Mouse (Mus musculus) liver, embryonic 16.5 days (tissue): Measurements from ENCODE around the gene Birc6. TPM values are rescaled to one million over a fixed set of nuclear protein-coding genes. Genes with fewer than 3 reads are reported as not detected.
A peak's percentile ranks its signal among the peaks of the same experiment; 100 is the strongest.

Experiments used
- ATAC-seq: fragments of 200-750 bp; cut with Nextera tagmentation; 2 replicates; pipeline ENCODE4 v1.8.0; 2017; ENCODE audit warnings: low read depth, mild to moderate bottlenecking, moderate number of reproducible peaks, moderate library complexity
- H3K27ac ChIP-seq: fragments of 300-500 bp; sonication (generic); 2 replicates; pipeline ENCODE4 v1.5.1; 2014; ENCODE audit warnings: mild to moderate bottlenecking, low read length
- H3K27me3 ChIP-seq: fragments of 300-500 bp; sonication (generic); 2 replicates; pipeline ENCODE4 v1.6.1; 2014; ENCODE audit warnings: low read depth, low read length, mixed read lengths; ENCODE audit not compliant: control insufficient read depth, insufficient read depth
- H3K36me3 ChIP-seq: fragments of 300-500 bp; sonication (generic); 2 replicates; pipeline ENCODE4 v1.6.1; 2014; ENCODE audit warnings: mild to moderate bottlenecking; ENCODE audit not compliant: control insufficient read depth, insufficient read depth
- H3K4me1 ChIP-seq: fragments of 300-500 bp; sonication (generic); 2 replicates; pipeline ENCODE4 v1.6.1; 2014; ENCODE audit warnings: low read depth, low read length, mixed read lengths; ENCODE audit not compliant: control insufficient read depth
- H3K4me2 ChIP-seq: fragments of 300-500 bp; sonication (generic); 2 replicates; pipeline ENCODE4 v1.6.1; 2014; ENCODE audit warnings: low read depth, low read length, mixed read lengths
- H3K4me3 ChIP-seq: fragments of 300-500 bp; sonication (generic); 2 replicates; pipeline ENCODE4 v1.5.1; 2014; ENCODE audit warnings: low read depth, mild to moderate bottlenecking, low read length
- H3K9ac ChIP-seq: fragments of 300-500 bp; sonication (generic); 2 replicates; pipeline ENCODE4 v1.6.1; 2014; ENCODE audit warnings: low read depth, low read length
- H3K9me3 ChIP-seq: fragments of 300-500 bp; sonication (generic); replicated peaks from 2 replicates; pipeline ENCODE4 v1.6.1; 2016; ENCODE audit warnings: low read length; ENCODE audit not compliant: control insufficient read depth
- WGBS: fragments of 180-500 bp; shearing (Covaris S2); extraction: QIAGEN DNeasy Blood & Tissue Kit; methylation state at CpG from one replicate; pipeline ENCODE4 v1.1.7; 2014; ENCODE audit not compliant: insufficient replicate concordance; 5-methylcytosine and 5-hydroxymethylcytosine counted together
- polyA plus RNA-seq: library from polyadenylated mRNA; unstranded; fragments of >200 nt; fragmentation: Nextera tagmentation; extraction: Ambion mirVana; gene quantifications from 2 replicates; pipeline ENCODE4 v1.2.1, GENCODE M21; 2015

Birc6 gene
- polyA plus RNA-seq, 1 experiment from 2014 or later: 24.4 TPM

GRCm38 (mm10) chr17:74586768-74587167 is 58.7 kb downstream of the Birc6 start:
- no peak overlapping the region for H3K27ac ChIP-seq
- no peak overlapping the region for H3K4me3 ChIP-seq
- H3K4me1 ChIP-seq: no peaks in the 10 kb centered on the region
- no peaks in the 10 kb centered on the region for H3K27me3 ChIP-seq
- H3K9ac ChIP-seq: no peak overlapping the region
- WGBS: 74% methylated on average over 3 of the region's 3 CpGs
- peak; percentile 39; the same call in 1 of the 2 replicates for ATAC-seq
- H3K36me3 ChIP-seq: no peaks in the 10 kb centered on the region; the same call in 1 of the 2 replicates
- no peaks in the 10 kb centered on the region for H3K9me3 ChIP-seq
- H3K4me2 ChIP-seq: no peak overlapping the region

- Histone ChIP-seq H3K27ac (0 out of 2 replicates have a peak overlapping the region, but pooled peaks have one; percentile 39), H3K27me3 (no peaks in the 10 kb centered on the region), H3K4me3 (no peak overlapping the region), H3K4me1 (no peaks in the 10 kb centered on the region), H3K9me3 (no peaks in the 10 kb centered on the region), H3K4me2 (no peak overlapping the region), H3K9ac (no peak overlapping the region), H3K36me3 (peaks cover 11% of the 10 kb centered on the region)
- WGBS: 80% methylated on average over 9 of the region's 9 CpGs
- peak; percentile 85 for ATAC-seq
These were observed 70.8 kb downstream of the Birc6 start for GRCm38 (mm10) chr17:74598908-74599307.

GRCm38 (mm10) chr17:74599396-74599795 is 71.3 kb downstream of the Birc6 start:
- 85% methylated on average over 2 of the region's 2 CpGs for WGBS
- H3K4me2 ChIP-seq: no peak overlapping the region
- H3K27ac ChIP-seq: 0 out of 2 replicates have a peak overlapping the region, but pooled peaks have one; percentile 39
- no peak overlapping the region for H3K9ac ChIP-seq
- ATAC-seq: 0 out of 2 replicates have a peak, but pooled peaks have one; percentile 47
- no peak overlapping the region for H3K4me3 ChIP-seq
- no peaks in the 10 kb centered on the region for H3K4me1 ChIP-seq
- H3K36me3 ChIP-seq: peaks cover 9% of the 10 kb centered on the region
- H3K9me3 ChIP-seq: no peaks in the 10 kb centered on the region
- no peaks in the 10 kb centered on the region for H3K27me3 ChIP-seq

- no peaks in the 10 kb centered on the region for H3K4me1 ChIP-seq
- no peak overlapping the region for H3K4me2 ChIP-seq
- peaks cover 7% of the 10 kb centered on the region for H3K36me3 ChIP-seq
- no peak overlapping the region for H3K4me3 ChIP-seq
- H3K9ac ChIP-seq: no peak overlapping the region
- no peak for ATAC-seq
- no peaks in the 10 kb centered on the region for H3K9me3 ChIP-seq
- no peaks in the 10 kb centered on the region for H3K27me3 ChIP-seq
- 72% methylated on average over 1 of the region's 1 CpGs for WGBS
- H3K27ac ChIP-seq: peak overlapping the region; percentile 62; the same call in 1 of the 2 replicates
These were observed 73.1 kb downstream of the Birc6 start for GRCm38 (mm10) chr17:74601201-74601600.

GRCm38 (mm10) chr17:74630798-74631197 is 102.7 kb downstream of the Birc6 start:
- no peak overlapping the region for H3K9ac ChIP-seq
- 70% methylated on average over 3 of the region's 3 CpGs for WGBS
- no peaks in the 10 kb centered on the region for H3K27me3 ChIP-seq
- H3K9me3 ChIP-seq: no peaks in the 10 kb centered on the region
- no peak overlapping the region for H3K27ac ChIP-seq
- H3K4me2 ChIP-seq: no peak overlapping the region
- no peak for ATAC-seq
- H3K4me3 ChIP-seq: no peak overlapping the region
- H3K36me3 ChIP-seq: peaks cover 17% of the 10 kb centered on the region
- H3K4me1 ChIP-seq: no peaks in the 10 kb centered on the region

- H3K4me2 ChIP-seq: no peak overlapping the region
- H3K9me3 ChIP-seq: no peaks in the 10 kb centered on the region
- H3K36me3 ChIP-seq: peaks cover 18% of the 10 kb centered on the region
- no peaks in the 10 kb centered on the region for H3K4me1 ChIP-seq
- H3K27ac ChIP-seq: no peak overlapping the region
- no peaks in the 10 kb centered on the region for H3K27me3 ChIP-seq
- no peak for ATAC-seq
- H3K9ac ChIP-seq: no peak overlapping the region
- H3K4me3 ChIP-seq: no peak overlapping the region
These were observed 114.3 kb downstream of the Birc6 start for GRCm38 (mm10) chr17:74642445-74642844.

GRCm38 (mm10) chr17:74658362-74658761 is 130.3 kb downstream of the Birc6 start:
- Histone ChIP-seq H3K4me2 (no peak overlapping the region), H3K36me3 (peaks cover 39% of the 10 kb centered on the region), H3K9ac (no peak overlapping the region), H3K27ac (no peak overlapping the region), H3K4me1 (no peaks in the 10 kb centered on the region), H3K27me3 (no peaks in the 10 kb centered on the region), H3K4me3 (no peak overlapping the region), H3K9me3 (no peaks in the 10 kb centered on the region)
- WGBS: 90% methylated on average over 3 of the region's 3 CpGs
- no peak for ATAC-seq

GRCm38 (mm10) chr17:74668010-74668409 is 139.9 kb downstream of the Birc6 start:
- no peaks in the 10 kb centered on the region for H3K27me3 ChIP-seq
- no peak overlapping the region for H3K9ac ChIP-seq
- H3K4me3 ChIP-seq: no peak overlapping the region
- no peaks in the 10 kb centered on the region for H3K4me1 ChIP-seq
- no peak overlapping the region for H3K27ac ChIP-seq
- no peak overlapping the region for H3K4me2 ChIP-seq
- H3K9me3 ChIP-seq: no peaks in the 10 kb centered on the region
- peaks cover 27% of the 10 kb centered on the region for H3K36me3 ChIP-seq
- no peak for ATAC-seq
- 33% methylated on average over 1 of the region's 1 CpGs for WGBS

- ATAC-seq: no peak
- H3K9me3 ChIP-seq: no peaks in the 10 kb centered on the region
- H3K9ac ChIP-seq: no peak overlapping the region
- H3K27me3 ChIP-seq: no peaks in the 10 kb centered on the region
- no peak overlapping the region for H3K4me3 ChIP-seq
- H3K27ac ChIP-seq: no peak overlapping the region
- no peak overlapping the region for H3K4me2 ChIP-seq
- no peaks in the 10 kb centered on the region for H3K4me1 ChIP-seq
- 84% methylated on average over 13 of the region's 13 CpGs for WGBS
- H3K36me3 ChIP-seq: peaks cover 22% of the 10 kb centered on the region
These were observed 141.9 kb downstream of the Birc6 start for GRCm38 (mm10) chr17:74670031-74670430.
